Mouse (Mus musculus) heart, postnatal 0 days (tissue): Measurements from ENCODE around the gene Brd2. TPM values are rescaled to one million over a fixed set of nuclear protein-coding genes. Genes with fewer than 3 reads are reported as not detected.

ENCODE experiments used
- ATAC-seq: fragments of 200-750 bp; cut with Nextera tagmentation; 2 replicates; pipeline ENCODE4 v1.8.0; 2017; ENCODE audit warnings: low read depth, moderate number of reproducible peaks, moderate library complexity; ENCODE audit not compliant: insufficient read depth
- DNase-seq: peaks from one replicate; pipeline ENCODE4 v3.0.0-alpha.2; 2016; ENCODE audit warnings: low spot score
- H3K27ac ChIP-seq: fragments of 300-500 bp; sonication (generic); 2 replicates; pipeline ENCODE4 v1.5.1; 2014; ENCODE audit warnings: low read depth, mild to moderate bottlenecking
- H3K27me3 ChIP-seq: fragments of 300-500 bp; sonication (generic); 2 replicates; pipeline ENCODE4 v1.6.1; 2014; ENCODE audit warnings: low read length, mixed read lengths; ENCODE audit not compliant: control insufficient read depth, insufficient read depth
- H3K36me3 ChIP-seq: fragments of 300-500 bp; sonication (generic); replicated peaks from 2 replicates; pipeline ENCODE4 v1.6.1; 2014; ENCODE audit warnings: low read length, mixed read lengths; ENCODE audit not compliant: control insufficient read depth, insufficient read depth
- H3K4me1 ChIP-seq: fragments of 300-500 bp; sonication (generic); 2 replicates; pipeline ENCODE4 v1.6.1; 2014; ENCODE audit warnings: antibody characterized with exemption; ENCODE audit not compliant: control insufficient read depth, insufficient read depth
- H3K4me2 ChIP-seq: fragments of 300-500 bp; sonication (generic); 2 replicates; pipeline ENCODE4 v1.6.1; 2014; ENCODE audit warnings: low read depth, mild to moderate bottlenecking, low read length, moderate library complexity
- H3K4me3 ChIP-seq: fragments of 300-500 bp; sonication (generic); 2 replicates; pipeline ENCODE4 v1.5.1; 2014; ENCODE audit warnings: low read depth, low read length
- H3K9ac ChIP-seq: fragments of 300-500 bp; sonication (generic); replicated peaks from 2 replicates; pipeline ENCODE4 v1.6.1; 2014; ENCODE audit warnings: low read depth, low read length, mixed read lengths
- H3K9me3 ChIP-seq: fragments of 300-500 bp; sonication (generic); replicated peaks from 2 replicates; pipeline ENCODE4 v1.6.1; 2016; ENCODE audit warnings: low read length; ENCODE audit not compliant: control insufficient read depth
- CTCF ChIP-seq: IDR thresholded peaks from 2 replicates; pipeline ENCODE4 v1.5.1; 2016; ENCODE audit warnings: antibody characterized with exemption, control low read depth, low read depth
- EP300 ChIP-seq: IDR thresholded peaks from 2 replicates; pipeline ENCODE4 v1.6.1; 2016; ENCODE audit warnings: antibody characterized with exemption, low read depth
- WGBS: fragments of 180-500 bp; shearing (Covaris S2); extraction: QIAGEN DNeasy Blood & Tissue Kit; methylation state at CpG from one replicate; pipeline ENCODE4 v1.1.7; 2014; 5-methylcytosine and 5-hydroxymethylcytosine counted together
- polyA plus RNA-seq: library from polyadenylated mRNA; unstranded; fragments of >200 nt; fragmentation: Nextera tagmentation; extraction: Ambion mirVana; gene quantifications from 2 replicates; pipeline ENCODE4 v1.2.1, GENCODE M21; 2015
- total RNA-seq: library from RNA; depleted of rRNA; stranded (reverse); fragments of >200 nt; gene quantifications from 2 replicates; pipeline ENCODE4 v1.2.3, GENCODE M21; 2014; ENCODE audit warnings: low replicate concordance

The Brd2 gene
- total and polyA plus RNA-seq, 2 experiments from 2014 or later = 38.4 to 87.5 TPM

GRCm38 (mm10) chr17:34137601-34138000, 15.2 kb upstream of the Brd2 start:
- peaks cover 55% of the 10 kb centered on the region for H3K27me3 ChIP-seq

GRCm38 (mm10) chr17:34135297-34136224, 13.1 kb upstream of the Brd2 start:
- DNase-seq = peak; percentile 98
- Histone ChIP-seq H3K27me3 (peaks cover 42% of the 10 kb centered on the region), H3K36me3 (no peaks in the 10 kb centered on the region), H3K4me3 (peak overlapping the region; percentile 37), H3K9ac (no peak overlapping the region), H3K27ac (no peak overlapping the region), H3K4me1 (peaks cover 10% of the 10 kb centered on the region), H3K9me3 (no peaks in the 10 kb centered on the region), H3K4me2 (peak overlapping the region; percentile 69)
- peak; percentile 99 for ATAC-seq
- TF ChIP-seq CTCF (peak; percentile 100), EP300 (no peak)
- WGBS = 7% methylated on average over 31 of the region's 31 CpGs

More at GRCm38 (mm10) chr17:34137601-34138000, 15.2 kb upstream of the Brd2 start:
- Histone ChIP-seq H3K4me2 (no peak overlapping the region), H3K36me3 (no peaks in the 10 kb centered on the region), H3K4me1 (peaks cover 10% of the 10 kb centered on the region), H3K27ac (no peak overlapping the region), H3K9ac (no peak overlapping the region), H3K9me3 (no peaks in the 10 kb centered on the region), H3K4me3 (no peak overlapping the region)
- 71% methylated on average over 7 of the region's 7 CpGs for WGBS
- ATAC-seq = no peak
- DNase-seq = no peak
- no peak for TF ChIP-seq EP300
- TF ChIP-seq CTCF = no peak

- WGBS = 75% methylated on average over 3 of the region's 3 CpGs
- DNase-seq (no peak), ATAC-seq (no peak)
- Histone ChIP-seq H3K4me1 (peaks cover 2% of the 10 kb centered on the region), H3K4me3 (no peak overlapping the region), H3K4me2 (no peak overlapping the region), H3K9me3 (no peaks in the 10 kb centered on the region), H3K36me3 (no peaks in the 10 kb centered on the region), H3K27me3 (peaks cover 31% of the 10 kb centered on the region), H3K9ac (no peak overlapping the region), H3K27ac (no peak overlapping the region)
- TF ChIP-seq CTCF = no peak
- TF ChIP-seq EP300 = no peak
Measured at GRCm38 (mm10) chr17:34134451-34134850, 12.0 kb upstream of the Brd2 start.

- H3K27ac ChIP-seq = no peak overlapping the region
- no peaks in the 10 kb centered on the region for H3K36me3 ChIP-seq
- no peak for DNase-seq
- H3K9ac ChIP-seq = no peak overlapping the region
- 0 out of 2 replicates have a peak, but pooled peaks cover 1% of the 10 kb centered on the region for H3K4me1 ChIP-seq
- peak; percentile 34 for TF ChIP-seq CTCF
- TF ChIP-seq EP300 = no peak
- no peak overlapping the region for H3K4me3 ChIP-seq
- H3K9me3 ChIP-seq = no peaks in the 10 kb centered on the region
- WGBS = 78% methylated on average over 11 of the region's 11 CpGs
- H3K4me2 ChIP-seq = no peak overlapping the region
- H3K27me3 ChIP-seq = peaks cover 19% of the 10 kb centered on the region
- ATAC-seq = no peak
Measured at GRCm38 (mm10) chr17:34133289-34133688, 10.9 kb upstream of the Brd2 start.

- no peak overlapping the region for H3K27ac ChIP-seq
- DNase-seq (no peak), ATAC-seq (no peak)
- H3K4me3 ChIP-seq = no peak overlapping the region
- peaks cover 13% of the 10 kb centered on the region; the same call in 1 of the 2 replicates for H3K4me1 ChIP-seq
- WGBS = 76% methylated on average over 7 of the region's 7 CpGs
- no peaks in the 10 kb centered on the region for H3K9me3 ChIP-seq
- TF ChIP-seq EP300 (no peak), CTCF (no peak)
- H3K9ac ChIP-seq = no peak overlapping the region
- no peak overlapping the region for H3K4me2 ChIP-seq
- peaks cover 6% of the 10 kb centered on the region; the same call in 1 of the 2 replicates for H3K27me3 ChIP-seq
- H3K36me3 ChIP-seq = no peaks in the 10 kb centered on the region
Measured at GRCm38 (mm10) chr17:34131911-34132310, 9.5 kb upstream of the Brd2 start.
